Mouse (Mus musculus) liver, embryonic 11.5 days (tissue): ENCODE measurements around the gene Fcna. TPM values are rescaled to one million over a fixed set of nuclear protein-coding genes. Genes with fewer than 3 reads are reported as not detected.

ENCODE experiments used
- ATAC-seq: fragments of 200-750 bp; cut with Nextera tagmentation; replicated peaks from 2 replicates; pipeline ENCODE4 v1.8.0; 2017; ENCODE audit warnings: moderate number of reproducible peaks, mild to moderate bottlenecking, moderate TSS enrichment, moderate library complexity; ENCODE audit not compliant: low FRiP score
- DNase-seq: peaks from one replicate; pipeline ENCODE4 v3.0.0-alpha.2; 2017; ENCODE audit warnings: low spot score
- H3K27ac ChIP-seq: fragments of 300-500 bp; sonication (generic); 2 replicates; pipeline ENCODE4 v1.5.1; 2014; ENCODE audit warnings: mild to moderate bottlenecking, low read depth, low read length, control low read depth
- H3K27me3 ChIP-seq: fragments of 300-500 bp; sonication (generic); replicated peaks from 2 replicates; pipeline ENCODE4 v1.6.1; 2014; ENCODE audit warnings: low read length, mixed read lengths; ENCODE audit not compliant: control insufficient read depth, insufficient read depth
- H3K36me3 ChIP-seq: fragments of 300-500 bp; sonication (generic); 2 replicates; pipeline ENCODE4 v1.6.1; 2014; ENCODE audit warnings: mild to moderate bottlenecking, low read length, moderate library complexity, mixed read lengths; ENCODE audit not compliant: control insufficient read depth, insufficient read depth
- H3K4me1 ChIP-seq: fragments of 300-500 bp; sonication (generic); replicated peaks from 2 replicates; pipeline ENCODE4 v1.6.1; 2014; ENCODE audit warnings: low read length, mixed read lengths; ENCODE audit not compliant: control insufficient read depth, insufficient read depth
- H3K4me2 ChIP-seq: fragments of 300-500 bp; sonication (generic); 2 replicates; pipeline ENCODE4 v1.6.1; 2014; ENCODE audit warnings: mild to moderate bottlenecking, control low read depth, moderate library complexity
- H3K4me3 ChIP-seq: fragments of 300-500 bp; sonication (generic); 2 replicates; pipeline ENCODE4 v1.5.1; 2014; ENCODE audit warnings: low read depth, low read length, control low read depth
- H3K9ac ChIP-seq: fragments of 300-500 bp; sonication (generic); 2 replicates; pipeline ENCODE4 v1.6.1; 2014; ENCODE audit warnings: low read depth, low read length, control low read depth
- H3K9me3 ChIP-seq: fragments of 300-500 bp; sonication (generic); 2 replicates; pipeline ENCODE4 v1.6.1; 2016; ENCODE audit warnings: low read length, inconsistent platforms, mixed read lengths; ENCODE audit not compliant: control insufficient read depth
- WGBS: fragments of 180-500 bp; shearing (Covaris S2); extraction: QIAGEN DNeasy Blood & Tissue Kit; methylation state at CpG from one replicate; pipeline ENCODE4 v1.1.7; 2014; 5-methylcytosine and 5-hydroxymethylcytosine counted together
- polyA plus RNA-seq: library from polyadenylated mRNA; unstranded; fragments of >200 nt; fragmentation: Nextera tagmentation; extraction: Ambion mirVana; gene quantifications from 2 replicates; pipeline ENCODE4 v1.2.1, GENCODE M21; 2014

Gene Fcna
- polyA plus RNA-seq = 31.1 and 33.4 TPM in 2 replicates

DNA sequence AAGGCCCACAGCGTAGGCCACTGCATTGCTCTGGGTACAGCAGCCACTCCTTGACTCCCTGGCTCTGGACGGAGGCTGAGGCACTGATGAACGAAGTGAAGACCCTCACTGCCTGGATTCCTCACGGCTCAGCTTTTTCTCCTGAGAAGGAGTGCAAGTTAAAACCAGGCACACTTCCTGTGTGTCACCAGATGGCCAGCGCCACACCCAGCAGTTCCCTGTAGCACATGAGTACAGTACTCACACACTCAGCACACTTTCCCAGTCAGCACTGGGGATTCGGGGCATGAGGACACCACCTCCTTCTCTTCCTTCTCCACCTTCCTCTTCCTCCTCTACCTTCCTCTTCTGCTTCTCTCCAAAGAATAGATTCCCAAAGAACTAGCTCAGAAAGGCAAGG lies at the start of gene Fcna:
Gene Fcna, minus strand, starts transcription at position 220 of the 400 bp plus-strand sequence.
- WGBS = 68% methylated on average over 6 of the region's 6 CpGs
- H3K4me2 ChIP-seq = no peak within 1 kb of the TSS
- H3K27me3 ChIP-seq = no peaks in the 10 kb centered on the region
- H3K9me3 ChIP-seq = no peaks in the 10 kb centered on the region
- no peak within 1 kb of the TSS for H3K4me3 ChIP-seq
- no peaks in the 10 kb centered on the region for H3K36me3 ChIP-seq
- H3K4me1 ChIP-seq = no peaks in the 10 kb centered on the region; the same call in 1 of the 2 replicates
- ATAC-seq (no peak), DNase-seq (no peak)
- peak within 1 kb of the TSS; percentile 19; the same call in 1 of the 2 replicates for H3K27ac ChIP-seq
- no peak within 1 kb of the TSS for H3K9ac ChIP-seq

DNA sequence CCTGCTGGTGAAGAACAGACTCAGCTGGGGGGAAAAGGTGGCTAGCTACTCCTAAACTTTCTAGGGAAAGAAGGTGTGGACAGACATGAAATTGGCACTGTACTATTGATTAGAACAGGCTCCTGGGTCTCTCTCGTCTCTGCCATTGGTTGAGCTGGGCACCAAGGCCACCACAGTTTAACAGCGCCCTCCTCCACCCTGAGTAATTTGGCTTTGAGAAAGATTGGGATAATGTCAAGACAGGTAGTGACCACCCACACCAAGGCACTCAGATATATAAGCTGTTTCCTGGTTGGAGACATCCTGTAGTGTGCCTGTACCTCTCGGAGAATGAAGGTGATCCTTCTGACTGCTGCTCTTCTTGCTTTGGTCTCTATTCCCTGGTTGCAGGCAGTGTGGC lies 48.7 kb upstream of the Fcna start, which contains the start of gene Lcn6:
Gene Lcn6, plus strand, starts transcription at position 301 of the 400 bp plus-strand sequence.
- Histone ChIP-seq H3K27me3 (no peaks in the 10 kb centered on the region), H3K4me2 (no peak within 1 kb of the TSS), H3K9ac (no peak within 1 kb of the TSS), H3K4me3 (no peak within 1 kb of the TSS), H3K4me1 (no peaks in the 10 kb centered on the region), H3K9me3 (no peaks in the 10 kb centered on the region), H3K36me3 (no peaks in the 10 kb centered on the region), H3K27ac (no peak within 1 kb of the TSS)
- DNase-seq = no peak
- WGBS = 85% methylated on average over 3 of the region's 3 CpGs
- ATAC-seq = no peak

- no peak for DNase-seq
- no peak overlapping the region for H3K4me3 ChIP-seq
- H3K4me1 ChIP-seq = no peaks in the 10 kb centered on the region
- H3K4me2 ChIP-seq = no peak overlapping the region
- H3K36me3 ChIP-seq = no peaks in the 10 kb centered on the region
- H3K9ac ChIP-seq = no peak overlapping the region
- no peaks in the 10 kb centered on the region for H3K27me3 ChIP-seq
- 45% methylated on average over 1 of the region's 1 CpGs for WGBS
- ATAC-seq = no peak
- H3K27ac ChIP-seq = no peak overlapping the region
- no peaks in the 10 kb centered on the region for H3K9me3 ChIP-seq
Observed at GRCm38 (mm10) chr2:25666516-25666915, 38.7 kb upstream of the Fcna start.

DNA sequence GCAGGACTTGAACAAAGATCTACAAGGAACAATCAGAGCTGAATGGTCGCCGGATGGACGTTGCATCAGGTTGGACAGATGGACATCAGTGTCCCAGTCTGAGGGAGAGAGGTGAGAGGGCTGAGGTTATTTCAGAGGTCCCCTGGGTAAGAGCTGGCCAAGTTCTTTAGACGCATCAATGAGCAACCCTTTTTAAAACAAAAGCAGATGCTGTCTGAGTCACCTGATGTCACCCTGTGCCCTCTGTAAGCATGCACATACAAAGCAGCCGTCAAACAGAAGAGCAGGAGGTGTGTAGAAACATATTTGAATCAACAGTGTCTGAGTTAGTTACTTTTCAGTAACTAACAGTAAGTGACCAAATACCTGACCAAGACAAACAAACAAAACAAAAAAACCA lies 36.3 kb upstream of the Fcna start:
- WGBS = 85% methylated on average over 5 of the region's 5 CpGs
- ATAC-seq = no peak

DNA sequence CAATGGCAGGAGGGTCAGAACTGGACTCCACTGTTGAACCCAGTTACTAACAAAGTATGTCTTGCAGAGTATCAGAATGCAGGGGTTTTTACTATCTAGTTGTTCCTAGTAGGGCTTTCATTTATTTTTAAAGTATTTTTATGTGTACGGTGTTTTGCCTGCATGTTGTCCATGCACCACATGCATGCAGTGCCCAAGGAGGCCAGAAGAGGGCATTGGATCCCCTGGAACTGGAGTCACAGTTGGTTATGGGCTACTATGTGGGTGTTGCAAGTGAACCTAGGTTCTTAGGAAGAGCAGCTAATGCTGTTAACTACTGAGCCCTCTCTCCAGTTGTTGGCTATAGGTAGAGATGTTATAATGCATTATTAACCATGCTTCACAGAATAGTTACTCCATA lies 35.7 kb upstream of the Fcna start:
- Histone ChIP-seq H3K4me3 (no peak overlapping the region), H3K9ac (no peak overlapping the region), H3K4me2 (no peak overlapping the region), H3K36me3 (no peaks in the 10 kb centered on the region), H3K9me3 (no peaks in the 10 kb centered on the region), H3K27ac (no peak overlapping the region), H3K4me1 (no peaks in the 10 kb centered on the region), H3K27me3 (no peaks in the 10 kb centered on the region)
- 66% methylated on average over 1 of the region's 1 CpGs for WGBS
- DNase-seq = no peak
- no peak for ATAC-seq

More for the DNA sequence above, 36.3 kb upstream of the Fcna start:
- Histone ChIP-seq H3K27ac (no peak overlapping the region), H3K9ac (no peak overlapping the region), H3K4me1 (no peaks in the 10 kb centered on the region), H3K36me3 (no peaks in the 10 kb centered on the region), H3K4me3 (no peak overlapping the region), H3K4me2 (no peak overlapping the region), H3K27me3 (no peaks in the 10 kb centered on the region), H3K9me3 (no peaks in the 10 kb centered on the region)
- no peak for DNase-seq

- 83% methylated on average over 6 of the region's 6 CpGs for WGBS
- Histone ChIP-seq H3K36me3 (no peaks in the 10 kb centered on the region), H3K9ac (no peak overlapping the region), H3K4me3 (no peak overlapping the region), H3K9me3 (no peaks in the 10 kb centered on the region), H3K27me3 (no peaks in the 10 kb centered on the region), H3K4me1 (no peaks in the 10 kb centered on the region), H3K4me2 (no peak overlapping the region), H3K27ac (no peak overlapping the region)
- DNase-seq (no peak), ATAC-seq (no peak)
Observed at GRCm38 (mm10) chr2:25661245-25661970, 33.6 kb upstream of the Fcna start.

- WGBS = 84% methylated on average over 8 of the region's 8 CpGs
- Histone ChIP-seq H3K9ac (no peak overlapping the region), H3K27ac (no peak overlapping the region), H3K36me3 (no peaks in the 10 kb centered on the region), H3K4me3 (no peak overlapping the region), H3K9me3 (no peaks in the 10 kb centered on the region), H3K4me2 (no peak overlapping the region), H3K4me1 (no peaks in the 10 kb centered on the region), H3K27me3 (0 out of 2 replicates have a peak, but pooled peaks cover under 1% of the 10 kb centered on the region)
- ATAC-seq (no peak), DNase-seq (no peak)
Observed at GRCm38 (mm10) chr2:25660279-25660678, 32.4 kb upstream of the Fcna start.

GRCm38 (mm10) chr2:25657652-25658051 lies 29.8 kb upstream of the Fcna start, which contains the start of gene Lcn5:
TSS of gene Lcn5 (plus strand) at chr2:25657952.
- Histone ChIP-seq H3K36me3 (no peaks in the 10 kb centered on the region), H3K9me3 (no peaks in the 10 kb centered on the region), H3K27ac (no peak within 1 kb of the TSS), H3K9ac (no peak within 1 kb of the TSS), H3K4me2 (no peak within 1 kb of the TSS), H3K27me3 (0 out of 2 replicates have a peak, but pooled peaks cover 3% of the 10 kb centered on the region), H3K4me3 (no peak within 1 kb of the TSS), H3K4me1 (no peaks in the 10 kb centered on the region)
- ATAC-seq (no peak), DNase-seq (no peak)

GRCm38 (mm10) chr2:25657246-25657645 lies 29.4 kb upstream of the Fcna start:
- no peak for ATAC-seq
- DNase-seq = no peak
- H3K4me1 ChIP-seq = no peaks in the 10 kb centered on the region
- no peak overlapping the region for H3K4me3 ChIP-seq
- no peak overlapping the region for H3K27ac ChIP-seq
- no peaks in the 10 kb centered on the region for H3K9me3 ChIP-seq
- H3K36me3 ChIP-seq = no peaks in the 10 kb centered on the region
- WGBS = 82% methylated on average over 4 of the region's 4 CpGs
- H3K27me3 ChIP-seq = 0 out of 2 replicates have a peak, but pooled peaks cover 3% of the 10 kb centered on the region
- no peak overlapping the region for H3K4me2 ChIP-seq
- no peak overlapping the region for H3K9ac ChIP-seq
